Mouse (Mus musculus) cerebellum, postnatal 25 days (tissue): ENCODE data around the gene Abcb6.

Experiments used
- DNase-seq, 2 experiments: peaks; one replicate each; pipeline ENCODE4 v3.0.0; 2021; ENCODE audit warnings: mixed read lengths in 2 of 2

Abcb6 gene

DNA sequence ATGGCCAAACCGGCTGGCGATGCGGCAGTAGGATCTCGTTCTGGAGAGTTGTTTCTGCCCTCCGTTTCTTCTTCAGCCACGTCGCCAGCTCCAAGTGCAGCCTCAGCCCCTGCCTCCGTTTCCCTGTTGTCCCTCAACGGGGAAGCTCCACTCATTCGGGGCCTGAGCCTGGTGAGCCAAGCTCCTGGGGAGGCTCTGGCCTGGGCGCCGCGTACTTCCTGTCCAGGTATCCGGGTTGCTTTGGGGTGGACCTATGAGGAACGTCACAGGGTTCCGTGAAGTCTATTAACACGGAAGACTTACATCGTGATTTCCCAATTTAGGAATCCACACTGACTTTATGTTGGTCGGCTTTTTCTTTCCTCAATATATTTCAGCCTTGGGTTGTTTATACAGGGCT, 12.3 kb upstream of the Abcb6 start:
- peak in 1 of 2 experiments; percentile 61 for DNase-seq

DNA sequence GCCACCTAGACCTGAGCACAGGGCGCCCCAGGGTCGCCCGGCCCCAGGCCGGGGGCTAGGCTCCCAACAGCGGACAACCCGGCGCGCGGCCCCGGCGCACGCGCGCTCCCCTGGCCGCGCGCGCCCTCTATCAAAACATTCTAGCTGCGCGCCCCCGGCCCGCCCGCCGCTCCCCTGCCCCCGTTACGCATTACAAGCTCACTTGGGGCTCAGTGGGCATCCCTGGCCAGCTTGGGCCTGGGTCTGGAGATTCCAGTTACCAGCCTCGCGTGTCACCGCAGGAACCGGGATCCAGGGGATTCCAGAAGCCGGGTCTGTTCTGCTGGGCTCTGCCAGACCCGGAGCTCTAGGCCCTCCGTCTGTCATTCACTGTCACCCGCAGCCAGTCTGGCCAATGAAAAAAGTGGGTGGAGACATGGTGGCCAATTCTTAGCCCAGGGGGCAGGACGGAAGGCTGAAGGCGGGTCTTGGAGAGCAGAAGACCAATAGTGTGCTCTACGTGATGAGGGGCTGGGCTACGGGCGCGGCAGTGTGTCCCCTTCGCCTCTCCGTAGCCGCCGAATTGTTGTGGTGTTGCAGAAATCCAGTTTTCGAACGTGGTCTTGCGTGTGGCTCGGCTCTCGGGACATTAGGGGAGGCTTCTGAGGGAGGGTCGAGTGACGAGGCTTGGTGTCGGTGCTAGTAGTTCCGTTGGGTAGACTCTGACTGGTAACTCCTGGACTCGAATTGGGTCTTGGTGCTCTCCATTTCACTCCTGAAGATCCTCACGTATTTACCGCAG, 11.6 kb upstream of the Abcb6 start, which contains the start of the genes Ankzf1 and Atg9a:
Gene Ankzf1 (plus strand): TSS at position 530 of the 781 bp plus-strand sequence.
Gene Atg9a (minus strand): TSS at position 575 of the 781 bp plus-strand sequence.
- peak; percentile 93 to 94 for DNase-seq

DNA sequence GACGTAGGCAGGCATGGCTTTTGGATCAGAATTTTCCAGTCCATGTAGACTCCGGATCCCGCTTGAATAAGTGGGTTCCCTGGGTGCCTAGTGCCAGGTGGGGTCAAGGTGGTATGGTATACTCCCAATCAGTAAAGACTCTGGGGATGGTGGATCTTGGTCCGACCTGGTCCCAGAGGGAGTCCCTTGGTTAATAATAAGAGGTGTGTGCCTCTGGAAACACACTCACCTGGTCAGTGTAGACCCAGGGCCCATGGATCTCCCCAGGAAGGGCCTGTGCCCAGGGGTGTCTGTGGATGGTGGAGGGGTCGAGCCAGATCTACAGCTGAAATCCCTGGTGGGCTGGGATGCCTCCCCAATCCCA, 11.0 kb upstream of the Abcb6 start:
- no peak for DNase-seq

DNA sequence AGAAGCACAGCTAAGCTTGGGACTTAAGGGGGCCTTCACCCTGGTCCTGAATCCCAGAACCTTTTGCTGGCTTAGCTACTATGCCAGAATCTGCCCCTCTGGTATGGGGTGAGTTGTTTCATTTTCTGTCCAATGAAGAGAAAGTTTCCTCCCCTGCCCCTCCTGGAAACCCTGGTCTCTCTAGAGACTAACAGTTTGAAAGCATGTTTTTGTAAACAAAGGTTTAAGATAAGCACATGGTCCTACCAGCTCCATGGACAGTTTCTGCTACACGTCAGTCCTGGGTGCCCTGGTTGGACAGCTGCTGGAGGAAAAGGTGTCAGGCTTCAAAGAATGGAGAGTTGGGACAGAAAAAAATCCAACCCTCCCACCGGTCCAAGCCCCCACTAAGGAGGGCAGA, 10.4 kb upstream of the Abcb6 start:
- DNase-seq: no peak

DNA sequence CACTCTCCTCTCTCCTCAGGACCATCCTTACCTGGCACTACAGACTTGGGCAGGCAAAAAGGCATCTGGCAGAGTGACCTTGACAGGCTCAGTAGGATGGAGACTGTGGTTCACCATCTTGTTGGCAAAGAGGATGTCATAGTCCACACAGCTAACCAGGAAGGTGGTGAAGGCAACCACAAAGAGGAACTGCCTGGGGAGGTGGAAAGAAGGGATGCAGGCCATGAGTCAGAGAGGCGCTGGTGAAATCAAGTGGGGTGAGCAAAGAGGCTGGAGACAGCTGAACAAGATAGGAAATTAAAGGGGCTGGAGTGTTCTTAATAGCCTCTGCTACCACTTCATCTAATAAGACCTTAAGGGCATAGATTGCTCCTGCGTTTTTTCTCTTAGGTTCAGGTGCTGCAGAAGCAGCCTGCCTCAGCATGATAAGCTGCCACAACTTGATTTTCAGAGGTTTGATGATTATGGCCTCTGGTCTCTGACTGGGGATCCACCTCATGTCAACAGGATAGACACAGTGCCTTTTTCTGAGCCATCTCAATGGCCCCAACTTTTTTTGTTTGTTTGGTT, 7.8 kb upstream of the Abcb6 start:
- DNase-seq: no peak

DNA sequence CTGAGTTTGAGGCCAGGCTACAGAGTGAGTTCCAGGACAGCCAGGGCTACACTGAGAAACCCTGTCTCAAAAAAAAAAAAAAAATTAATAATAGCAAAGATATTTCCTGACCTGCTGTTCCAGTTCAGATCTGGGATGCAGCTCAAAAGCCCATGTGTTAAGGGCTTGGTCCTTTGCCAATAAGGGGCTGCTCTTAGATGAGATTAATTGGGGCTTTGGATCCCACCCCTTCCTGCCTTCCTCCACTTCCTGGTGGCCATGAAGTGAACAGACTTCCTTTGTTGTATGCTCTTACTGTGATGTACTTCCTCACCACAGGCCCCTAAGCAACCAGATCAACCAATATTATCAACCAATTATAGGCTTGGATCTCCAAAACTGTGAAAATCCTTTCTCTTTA, 6.9 kb upstream of the Abcb6 start:
- no peak for DNase-seq

DNA sequence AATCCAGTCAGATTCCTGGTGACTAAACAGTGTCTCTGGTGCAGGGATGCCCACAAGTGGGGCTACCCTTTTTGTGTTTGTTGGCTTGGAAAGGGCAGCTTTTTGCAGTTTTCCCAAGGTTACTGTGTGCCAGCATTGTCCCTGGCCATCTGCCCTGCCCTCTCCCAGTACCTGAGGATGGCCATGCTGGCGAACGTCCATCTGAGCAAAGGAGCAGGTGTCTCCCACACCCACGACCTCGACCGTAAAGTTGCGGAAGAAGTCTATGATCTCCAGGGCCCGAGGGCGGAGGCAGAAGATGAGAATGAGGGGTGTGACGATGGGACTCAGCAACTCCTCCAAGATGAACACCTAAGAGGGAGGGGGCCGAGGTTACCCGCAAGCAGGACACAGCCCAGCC, 5.3 kb upstream of the Abcb6 start:
- DNase-seq: peak; percentile 49 to 67

DNA sequence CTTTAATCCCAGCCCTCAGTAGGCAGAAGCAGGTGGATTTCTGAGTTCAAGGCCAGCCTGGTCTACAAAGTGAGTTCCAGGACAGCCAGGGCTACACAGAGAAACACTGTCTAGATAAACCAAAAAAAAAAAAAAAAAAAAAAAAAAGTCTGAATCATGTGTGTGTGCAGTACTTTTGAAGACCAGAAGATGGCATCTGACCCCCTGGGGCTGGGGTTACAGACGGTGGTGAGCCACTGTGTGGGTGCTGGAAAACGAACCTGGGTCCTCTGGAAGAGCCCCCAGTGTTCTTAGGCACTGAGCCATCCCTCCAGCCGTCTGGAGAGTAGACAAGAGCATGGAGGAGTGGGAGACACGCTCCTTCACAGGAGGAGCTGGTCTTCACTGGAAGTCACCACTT, 2.0 kb upstream of the Abcb6 start:
- DNase-seq: no peak

DNA sequence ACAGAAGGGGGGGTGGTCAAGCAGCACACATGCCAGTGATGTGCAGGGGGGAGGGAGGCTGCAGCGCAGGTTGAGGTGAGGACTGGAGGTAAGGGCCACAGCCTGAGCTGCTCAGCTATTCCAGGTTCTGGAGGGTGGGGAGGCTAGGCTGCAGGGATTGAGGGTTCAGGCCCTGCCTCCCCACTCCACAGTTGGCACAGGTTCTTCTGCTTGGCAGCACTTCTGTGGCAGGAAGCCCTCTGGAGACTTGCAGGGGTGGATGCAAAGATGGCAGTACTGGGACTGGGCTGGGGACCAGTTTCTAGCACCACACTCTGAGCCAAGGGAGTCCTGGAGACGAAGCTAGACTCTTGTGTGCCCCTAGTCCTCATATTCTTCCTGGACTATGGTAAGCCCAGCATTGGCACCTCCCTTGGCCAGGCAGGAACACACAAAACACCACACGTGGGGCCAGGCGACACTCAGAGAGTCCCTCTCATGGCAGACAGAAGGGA, 1.2 kb upstream of the Abcb6 start:
- DNase-seq: peak in 1 of 2 experiments; percentile 28

DNA sequence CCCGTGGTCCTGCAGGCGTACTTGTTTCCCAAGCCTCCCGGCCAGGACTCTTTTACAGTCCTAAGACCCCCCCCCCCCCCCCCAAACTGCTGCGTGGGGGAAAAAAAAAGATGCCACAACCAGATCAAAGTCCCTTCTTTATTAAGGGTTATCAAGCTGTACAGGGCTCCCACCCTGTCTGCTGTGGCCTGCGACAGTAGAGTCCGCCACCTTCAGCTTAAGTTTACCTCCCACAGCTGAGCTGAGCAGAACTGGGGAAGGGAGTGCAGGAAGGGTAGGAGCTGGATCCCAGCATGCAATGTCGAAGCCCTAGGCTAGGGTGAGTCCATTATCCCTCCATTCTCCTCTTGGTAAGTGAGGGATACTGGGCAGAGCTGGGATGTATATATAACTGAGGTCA, 549 bp upstream of the Abcb6 start:
- no peak for DNase-seq

DNA sequence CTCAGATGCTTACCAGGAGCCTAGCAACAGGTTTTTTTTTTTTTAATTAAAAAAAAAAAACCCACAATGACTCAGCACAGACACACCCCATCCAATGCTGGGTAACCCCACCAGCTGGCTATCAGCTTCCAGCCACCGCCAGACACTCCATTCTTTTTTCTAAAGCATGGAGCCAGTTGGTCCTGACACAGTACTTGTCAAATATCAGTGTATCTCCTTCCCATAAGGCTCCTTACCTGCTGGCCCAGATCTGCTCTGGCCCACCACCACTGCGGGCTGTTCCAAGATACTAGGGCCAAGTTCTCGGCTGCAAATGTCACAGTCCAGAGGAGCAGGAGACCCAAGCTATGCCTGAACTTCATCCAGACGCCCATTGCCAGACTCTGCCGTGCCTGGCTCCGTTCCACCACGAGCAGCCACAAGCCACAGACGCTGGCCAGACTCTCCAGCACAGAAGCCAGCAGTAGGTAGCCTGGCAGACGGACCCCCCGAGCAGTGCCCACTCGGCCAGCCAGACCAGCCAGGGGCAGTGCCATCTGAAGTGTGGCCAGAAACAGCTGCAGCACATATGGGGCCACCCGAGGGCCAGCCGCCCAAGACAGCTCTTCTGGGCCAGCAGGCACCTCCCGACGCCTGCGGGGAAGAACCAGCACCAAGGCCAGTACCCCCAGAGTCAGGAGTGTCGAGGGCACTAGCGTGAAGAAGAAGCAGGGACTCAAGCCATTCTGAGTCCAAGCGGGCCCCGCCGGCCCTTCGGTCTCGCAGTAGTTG, 673 bp downstream of the Abcb6 start:
- peak; percentile 61 to 74 for DNase-seq

DNA sequence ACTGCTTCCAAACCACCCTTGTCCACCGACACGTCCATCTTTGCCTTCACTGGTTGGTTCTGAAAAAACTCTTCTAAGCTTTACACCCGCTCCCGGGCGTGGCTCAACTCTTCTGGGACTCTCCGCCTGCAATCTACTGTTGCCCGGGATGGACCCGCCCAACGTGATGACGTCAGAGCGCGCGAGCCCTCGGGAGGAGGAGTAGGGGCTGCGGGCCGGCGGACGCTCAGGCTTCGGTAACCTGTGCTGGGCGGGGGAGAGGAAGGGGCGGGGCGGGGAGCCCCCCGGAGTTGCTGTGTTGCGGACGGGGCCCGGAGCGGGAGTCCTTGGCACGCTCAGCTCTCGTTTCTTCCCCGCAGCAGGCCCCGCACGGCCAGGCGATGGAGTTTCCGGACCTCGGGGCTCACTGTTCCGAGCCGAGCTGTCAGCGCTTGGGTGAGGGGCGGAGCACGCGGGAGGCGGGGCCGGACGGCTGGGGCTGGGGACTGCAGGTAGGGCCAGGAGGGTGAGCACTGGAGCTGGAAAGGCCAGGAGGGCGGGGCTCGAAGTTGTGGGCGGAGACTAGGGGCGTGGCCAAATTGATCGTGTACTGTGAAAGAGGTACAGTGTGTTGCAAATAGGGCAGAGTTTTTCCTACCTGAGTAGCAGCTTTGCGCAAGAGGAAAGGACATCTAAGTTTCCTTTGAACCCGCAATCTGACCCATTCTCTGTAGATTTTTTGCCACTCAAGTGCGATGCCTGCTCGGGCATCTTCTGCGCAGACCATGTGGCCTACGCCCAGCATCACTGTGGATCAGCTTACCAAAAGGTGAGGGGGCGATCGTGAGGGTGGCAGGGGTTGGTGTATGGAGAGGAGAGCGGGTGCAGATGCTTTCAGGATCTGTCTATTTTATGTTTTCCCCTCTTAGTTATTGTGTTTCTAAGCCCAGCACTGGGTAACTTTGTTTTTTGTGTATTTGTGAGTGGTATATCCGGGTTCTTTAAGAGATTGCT, 11.4 kb downstream of the Abcb6 start, which contains the start of gene Zfand2b:
Gene Zfand2b (plus strand): TSS at position 175 of the 993 bp plus-strand sequence.
- DNase-seq: peak; percentile 97 to 98

DNA sequence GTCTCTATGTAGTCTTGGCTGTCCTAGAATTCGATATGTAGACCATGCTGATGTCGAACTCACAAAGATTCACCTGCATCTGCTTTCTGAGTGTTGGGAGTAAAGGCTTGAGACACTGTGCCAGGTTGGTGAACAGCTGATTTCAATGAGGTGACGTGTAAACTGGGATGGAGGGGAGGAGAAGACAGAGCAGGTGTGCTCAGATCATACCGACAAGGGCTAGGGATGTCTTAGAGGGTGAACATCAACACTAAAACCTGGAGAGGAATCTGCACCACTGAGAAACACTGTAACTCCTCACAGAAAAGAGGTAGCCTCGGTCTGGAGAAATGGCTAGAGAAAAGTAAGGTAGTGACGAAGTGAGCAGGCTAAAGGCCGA, 12.1 kb downstream of the Abcb6 start:
- no peak for DNase-seq

DNA sequence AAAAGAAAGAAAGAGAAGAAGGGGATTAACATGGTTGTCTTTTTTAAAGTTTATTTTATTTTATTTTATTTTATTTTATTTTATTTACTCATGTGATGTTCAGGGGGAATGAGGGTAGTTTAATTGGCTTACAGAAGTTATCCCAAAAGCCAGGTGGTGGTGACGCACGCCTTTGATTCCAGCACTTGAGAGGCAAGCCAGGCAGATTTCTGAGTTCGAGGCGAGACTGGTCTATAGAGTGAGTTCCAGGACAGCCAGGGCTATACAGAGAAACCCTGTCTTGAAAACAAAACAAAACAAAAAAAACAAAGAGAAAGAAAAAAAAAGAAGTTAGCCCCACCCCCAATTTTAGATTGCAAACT, 20.0 kb downstream of the Abcb6 start:
- no peak for DNase-seq

DNA sequence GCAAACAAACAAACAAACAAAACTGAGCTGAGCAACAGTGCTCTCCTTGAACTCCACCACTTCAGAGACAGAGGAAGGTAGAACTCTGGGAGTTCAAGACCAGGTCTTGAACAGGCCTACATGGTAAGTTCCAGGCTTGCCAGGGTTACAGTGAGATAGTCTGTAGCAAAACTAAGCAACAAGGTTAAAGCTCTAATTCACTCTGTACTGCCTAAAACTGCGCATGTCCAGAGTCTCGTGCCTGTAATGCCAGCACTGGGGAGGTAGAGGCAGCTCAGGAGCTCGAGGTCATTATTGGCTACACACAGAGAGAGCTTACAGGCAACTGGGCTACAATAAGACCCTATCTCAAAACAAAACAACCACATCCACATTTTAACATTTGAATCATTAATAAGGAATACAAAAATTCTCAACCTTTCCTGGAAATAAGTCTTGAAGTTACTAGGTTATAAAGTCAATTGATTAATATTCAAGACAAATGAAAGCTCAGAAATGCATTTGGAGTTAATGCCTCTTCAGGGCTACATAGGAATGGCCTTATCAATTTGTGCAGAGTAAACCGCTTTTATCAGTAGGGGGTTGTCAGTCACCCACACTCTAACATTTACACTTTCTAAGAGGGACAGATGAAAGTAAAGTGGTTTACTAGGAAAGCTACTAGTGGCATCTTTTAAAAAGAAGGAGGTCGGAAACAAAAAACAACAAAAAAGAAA, 20.5 kb downstream of the Abcb6 start:
- no peak for DNase-seq

DNA sequence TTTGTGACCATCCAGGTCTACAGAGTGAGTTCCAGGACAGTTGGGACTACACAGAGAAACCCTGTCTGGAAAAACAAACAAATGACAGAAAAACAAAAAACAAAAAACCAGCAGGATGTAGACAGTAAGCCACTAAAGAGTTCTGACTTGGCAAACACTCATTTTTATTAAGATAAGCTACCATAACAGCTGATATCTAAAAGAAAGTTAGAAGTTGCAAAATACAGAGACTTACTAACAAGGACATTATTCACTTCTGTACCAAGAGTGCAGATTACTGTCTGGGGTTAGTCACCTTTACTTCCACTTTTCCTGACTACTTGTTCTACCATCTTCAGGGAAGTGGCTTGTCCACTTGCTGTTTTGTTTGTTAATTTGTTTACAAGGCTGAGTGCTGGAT, 21.2 kb downstream of the Abcb6 start:
- no peak for DNase-seq

DNA sequence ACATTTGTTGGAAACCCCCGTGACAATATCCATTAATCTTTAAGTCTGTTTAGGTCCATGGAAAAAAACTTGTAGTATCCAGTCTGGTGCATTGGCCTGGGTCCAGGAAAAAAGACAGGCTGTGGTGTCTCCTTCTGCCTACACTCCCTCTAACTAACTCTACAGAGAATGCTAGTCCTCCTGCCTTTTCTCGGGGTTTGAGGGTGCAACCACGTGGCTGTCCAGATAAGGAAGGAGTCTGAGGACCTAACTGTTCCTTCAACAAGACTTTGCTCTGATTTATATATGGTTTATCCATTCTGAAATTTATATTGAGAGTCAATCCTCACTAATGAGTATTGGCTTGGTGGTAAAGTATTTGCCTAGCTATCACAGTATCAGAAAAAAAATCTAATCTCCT, 24.4 kb downstream of the Abcb6 start:
- DNase-seq: no peak

DNA sequence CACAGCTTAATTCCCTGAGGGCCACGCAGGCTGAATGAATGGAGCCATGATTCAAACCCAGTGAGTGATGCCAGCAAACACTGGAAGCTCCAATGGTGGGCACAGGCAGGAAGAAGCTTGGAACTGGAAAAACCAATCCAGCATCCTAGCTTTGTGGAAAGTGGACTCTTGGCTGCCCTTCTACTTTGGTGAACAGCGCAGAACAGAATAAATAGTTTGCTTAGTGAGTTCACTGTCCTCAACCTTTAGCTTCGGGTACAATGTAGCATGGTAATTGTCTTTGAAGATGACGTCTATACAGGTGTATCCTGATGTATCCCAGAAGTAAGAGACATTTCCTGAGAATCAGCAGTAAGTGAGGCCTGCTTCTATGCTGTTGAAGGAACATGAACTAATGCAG, 31.5 kb downstream of the Abcb6 start:
- no peak for DNase-seq

DNA sequence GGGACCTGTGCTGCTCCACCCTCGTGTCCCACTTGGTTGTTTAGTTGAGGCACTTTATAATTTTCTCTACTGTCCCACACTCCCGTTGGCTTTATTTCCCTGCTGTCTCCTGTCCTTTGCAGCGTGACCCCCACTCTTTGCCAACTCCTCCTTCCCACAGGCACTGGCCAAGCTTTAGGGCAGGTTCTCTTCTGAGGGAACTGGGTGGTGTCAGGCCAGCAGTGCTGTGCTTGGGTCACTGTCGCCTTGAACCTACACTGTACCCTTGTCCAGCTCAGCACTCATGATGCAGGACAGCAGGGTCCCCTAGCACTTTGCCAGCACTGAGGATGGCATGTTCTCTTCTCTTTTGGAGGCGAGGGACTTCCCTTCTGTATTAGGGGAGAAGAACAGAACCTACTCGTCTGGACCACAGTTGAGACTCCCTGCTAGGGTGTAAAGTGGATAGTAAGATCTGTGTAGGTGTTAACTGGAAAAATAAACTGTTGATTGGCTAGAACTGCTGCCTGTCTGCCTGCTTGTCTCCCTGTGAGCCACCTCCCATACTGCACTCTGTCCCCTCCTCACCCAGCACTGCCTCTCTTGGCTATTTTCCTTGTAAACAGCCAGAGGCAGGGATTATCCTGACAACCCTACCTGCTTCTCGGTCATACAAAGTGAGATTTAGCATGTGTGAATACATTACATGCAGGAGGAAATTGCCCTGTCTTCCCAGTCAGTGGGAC, 32.6 kb downstream of the Abcb6 start:
- no peak for DNase-seq

DNA sequence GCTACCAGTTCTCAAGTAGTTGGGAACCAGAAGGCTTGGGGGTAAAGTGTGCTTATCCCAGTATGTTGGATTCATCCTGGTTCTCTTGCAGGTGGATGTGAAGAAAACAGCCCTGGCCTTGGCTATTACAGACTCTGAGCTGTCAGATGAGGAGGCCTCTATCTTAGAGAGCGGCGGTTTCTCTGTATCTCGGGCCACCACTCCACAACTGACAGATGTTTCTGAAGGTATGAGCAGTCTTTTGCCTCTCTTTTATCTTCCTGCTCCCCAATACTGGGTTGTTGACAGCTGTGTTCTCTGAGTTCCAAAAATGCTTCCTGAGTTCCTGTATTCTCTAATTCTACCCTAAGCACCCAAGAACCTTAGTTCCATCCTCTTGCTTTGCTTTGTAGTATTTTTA, 34.6 kb downstream of the Abcb6 start:
- DNase-seq: no peak
